Comparison of ENCODE assay signal across 8 mouse cellular contexts in the genomic region with DNA sequence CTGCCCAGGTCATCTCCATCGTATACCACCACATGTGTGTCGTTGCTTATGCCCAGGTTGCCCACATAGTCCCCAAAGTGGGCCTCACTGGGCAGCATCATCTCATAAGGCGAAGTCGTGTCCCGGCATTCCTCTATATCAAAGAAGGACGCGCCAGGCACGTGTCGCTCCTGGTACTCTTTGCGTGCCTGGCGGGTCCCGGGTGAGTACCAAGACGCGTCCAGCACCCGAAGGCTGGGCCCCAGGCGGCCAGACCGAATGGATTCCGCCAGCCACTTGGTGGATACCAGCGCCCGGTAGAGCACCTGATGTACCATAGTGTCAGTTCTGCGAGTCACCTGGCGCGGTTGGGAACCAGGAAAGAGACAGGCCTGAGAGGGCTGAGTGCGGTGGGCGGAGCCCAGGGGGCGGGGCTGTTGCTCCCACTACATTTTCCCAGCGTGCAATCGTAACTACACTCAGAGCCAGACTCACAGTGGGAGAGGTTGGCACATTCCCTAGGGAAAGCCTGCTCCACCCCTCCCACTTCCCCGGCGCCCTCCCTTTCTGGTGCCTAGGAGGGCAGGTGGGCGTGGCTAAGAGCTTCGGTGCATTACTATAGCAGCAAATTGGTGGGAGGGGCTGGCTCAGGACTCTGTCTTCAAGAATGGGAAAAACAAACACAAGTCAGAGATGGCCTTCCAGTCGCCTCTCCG. TPM values are rescaled to one million over a fixed set of nuclear protein-coding genes. Genes with fewer than 3 reads are reported as not detected.
DNase-seq lines count a peak whose midpoint lies in the region; ATAC-seq and TF ChIP-seq lines count a peak whose summit lies in the region.

Gene Tst (minus strand): TSS at position 391 of the 695 bp plus-strand sequence.

- H3K4me1 ChIP-seq in lung, embryonic 14.5 days (ENCODE audit: insufficient read depth) = peaks cover 43% of the 10 kb centered on the region
- H3K4me1 ChIP-seq in thymus, adult 2 months (replicated peaks; ENCODE audit: control insufficient read depth, insufficient read depth, low read length) = peaks cover 25% of the 10 kb centered on the region

- peak within 1 kb of the TSS; percentile 98 for H3K27ac ChIP-seq in lung, embryonic 14.5 days (ENCODE audit: low read depth)
- H3K27ac ChIP-seq in thymus, adult 2 months (ENCODE audit: control insufficient read depth, insufficient read depth, low read length) = peak within 1 kb of the TSS; percentile 83

- peaks cover 22% of the 10 kb centered on the region for H3K27me3 ChIP-seq in lung, embryonic 14.5 days (ENCODE audit: insufficient read depth, low read length)
- H3K27me3 ChIP-seq in thymus, adult 2 months (ENCODE audit: control insufficient read depth, insufficient read depth, low read length) = no peaks in the 10 kb centered on the region

- H3K4me3 ChIP-seq in lung, embryonic 14.5 days (ENCODE audit: low read depth, low read length) = peak within 1 kb of the TSS; percentile 48
- H3K4me3 ChIP-seq in thymus, adult 2 months (ENCODE audit: control insufficient read depth, insufficient read depth, low read length) = peak within 1 kb of the TSS; percentile 84

- no peak for TF ChIP-seq CTCF in lung, embryonic 14.5 days (IDR thresholded peaks at IDR 0.05; ENCODE audit: low read depth)
- TF ChIP-seq CTCF in thymus, adult 2 months (IDR thresholded peaks at IDR 0.05; ENCODE audit: borderline replicate concordance, control insufficient read depth, extremely low read depth, insufficient read depth, low read length, poor library complexity) = peak; percentile 11; the same call in 1 of the 2 replicates

- peaks cover 2% of the 10 kb centered on the region; the same call in 1 of the 2 replicates for H3K36me3 ChIP-seq in lung, embryonic 14.5 days (ENCODE audit: insufficient read depth)
- no peaks in the 10 kb centered on the region for H3K36me3 ChIP-seq in thymus, adult 2 months (ENCODE audit: control insufficient read depth, insufficient read depth, low read length)

- peak within 1 kb of the TSS; percentile 59 for H3K9ac ChIP-seq in lung, embryonic 14.5 days

- peak; percentile 90 for DNase-seq in NIH3T3 (ENCODE audit: low read depth)
- DNase-seq in cerebellum, adult 9-11 months = peak; percentile 91
- DNase-seq in layer of hippocampus, adult 8-10 months (ENCODE audit: low spot score in 2 of 2) = peak; percentile 90 to 95
- peak; percentile 96 for DNase-seq in lung, embryonic 14.5 days
- DNase-seq in ovary, adult 18-20 months (ENCODE audit: low spot score) = peak; percentile 97
- DNase-seq in thymus, adult 2 months = peak; percentile 69

- ATAC-seq in frontal cortex, adult (ENCODE audit: low TSS enrichment) = peak; percentile 68
- peak; percentile 15 to 23; a peak in 2 of 4 replicates for ATAC-seq in hematopoietic stem cell, adult 5-6 weeks (replicated peaks in 1 of 2; ENCODE audit: insufficient read depth in 1 of 2, low FRiP score in 2 of 2, low TSS enrichment in 1 of 2, low read depth in 1 of 2, poor library complexity in 2 of 2, severe bottlenecking in 2 of 2)
- ATAC-seq in lung, embryonic 14.5 days (ENCODE audit: insufficient read depth) = peak; percentile 83

- no peaks in the 10 kb centered on the region for H3K9me3 ChIP-seq in lung, embryonic 14.5 days (ENCODE audit: low read depth, low read length)

- H3K4me2 ChIP-seq in lung, embryonic 14.5 days = peak within 1 kb of the TSS; percentile 93

- WGBS in lung, embryonic 14.5 days = 1% methylated on average over 34 of the region's 34 CpGs
- WGBS in thymus, adult 2 months = 3% methylated on average over 34 of the region's 34 CpGs

- no peak for TF ChIP-seq POLR2A in thymus, adult 2 months (IDR thresholded peaks at IDR 0.05; ENCODE audit: control insufficient read depth, extremely low read depth, insufficient read depth, low read length, poor library complexity)

RNA-seq across cellular contexts. Expression of gene Tst, which starts in this region (rescaled TPM):
- total RNA-seq in hematopoietic stem cell, adult 5-6 weeks (2017) = 9.5 and 16.6 TPM in 2 replicates
- total RNA-seq in layer of hippocampus, adult 8-10 months (2022) = 10 to 100 TPM; 36.9 to 47.4 (median 42.3) TPM
- polyA plus RNA-seq in lung, embryonic 14.5 days (2014; fragmentation: Nextera tagmentation; extraction: Ambion mirVana) = 51.9 and 53.5 TPM in 2 replicates
- polyA plus RNA-seq in thymus, adult 2 months (2012; rRNA removed) = 44.5 and 58.0 TPM in 2 replicates

Comparison
In these comparisons a context has a peak if more than half of its experiments do, and no peak if none do; other contexts are left out.
1. Peak in every context shown above with its lines: DNase-seq, ATAC-seq, H3K4me3 ChIP-seq and H3K27ac ChIP-seq.
2. ATAC-seq: peak in every context shown above with its lines; median percentile 83 in lung, embryonic 14.5 days; 68 in frontal cortex, adult; 19 in hematopoietic stem cell, adult 5-6 weeks.